Mouse (Mus musculus) adrenal gland (tissue): Measurements from ENCODE around the gene Prkce.

Source experiments
- intact Hi-C: fragments of 180-260 bp; cut with DNase I; formaldehyde crosslinking; loops from one replicate; pipeline ENCODE4 v1.15.1; 2025

Gene Prkce

DNA sequence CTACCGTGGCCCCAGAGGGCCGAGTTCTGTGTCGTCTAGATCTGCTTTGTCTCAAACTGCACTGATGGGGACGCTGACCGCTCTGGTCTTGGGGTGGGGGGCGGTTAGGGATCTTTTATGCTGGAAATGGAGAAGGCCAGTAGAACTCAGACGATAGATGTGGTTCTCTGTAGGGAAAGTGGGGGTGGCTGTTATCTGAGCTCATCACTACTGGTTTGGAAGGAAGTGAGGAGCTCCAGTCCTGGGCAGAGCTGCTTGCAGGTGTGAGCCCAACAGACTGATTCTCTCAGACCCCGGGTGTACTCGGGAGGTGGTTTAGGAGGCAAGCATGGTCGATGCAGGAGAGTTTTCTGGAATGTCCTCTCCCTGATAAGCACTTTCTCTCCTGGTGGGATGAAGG lies 157.7 kb downstream of the Prkce start:
- intact Hi-C loops = loop anchor here (10.0 kb wide), 1 partner anchor 1329 kb away; no protein-coding TSS in a partner anchor

DNA sequence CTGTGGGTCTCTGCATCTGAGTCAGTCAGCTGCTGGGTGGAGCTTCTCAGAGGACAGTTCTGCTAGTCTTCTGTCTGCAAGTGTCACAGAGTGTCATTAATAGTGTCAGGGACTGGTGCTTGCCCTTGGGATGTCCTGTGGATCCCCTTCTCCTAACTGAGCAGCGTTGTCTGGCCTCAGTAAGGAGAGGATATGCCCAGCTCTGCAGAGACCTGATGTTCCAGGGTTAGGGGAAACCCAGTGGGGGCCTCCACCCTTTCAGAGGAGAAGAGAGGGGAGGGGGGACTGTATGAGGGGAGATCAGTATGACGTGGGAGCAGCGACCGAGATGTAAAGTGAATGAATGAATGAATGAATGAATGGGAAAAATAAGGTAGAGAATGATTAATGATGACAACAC lies 160.4 kb downstream of the Prkce start:
- intact Hi-C loops = loop anchor here (10.0 kb wide), 1 partner anchor 1327 kb away; no protein-coding TSS in a partner anchor

DNA sequence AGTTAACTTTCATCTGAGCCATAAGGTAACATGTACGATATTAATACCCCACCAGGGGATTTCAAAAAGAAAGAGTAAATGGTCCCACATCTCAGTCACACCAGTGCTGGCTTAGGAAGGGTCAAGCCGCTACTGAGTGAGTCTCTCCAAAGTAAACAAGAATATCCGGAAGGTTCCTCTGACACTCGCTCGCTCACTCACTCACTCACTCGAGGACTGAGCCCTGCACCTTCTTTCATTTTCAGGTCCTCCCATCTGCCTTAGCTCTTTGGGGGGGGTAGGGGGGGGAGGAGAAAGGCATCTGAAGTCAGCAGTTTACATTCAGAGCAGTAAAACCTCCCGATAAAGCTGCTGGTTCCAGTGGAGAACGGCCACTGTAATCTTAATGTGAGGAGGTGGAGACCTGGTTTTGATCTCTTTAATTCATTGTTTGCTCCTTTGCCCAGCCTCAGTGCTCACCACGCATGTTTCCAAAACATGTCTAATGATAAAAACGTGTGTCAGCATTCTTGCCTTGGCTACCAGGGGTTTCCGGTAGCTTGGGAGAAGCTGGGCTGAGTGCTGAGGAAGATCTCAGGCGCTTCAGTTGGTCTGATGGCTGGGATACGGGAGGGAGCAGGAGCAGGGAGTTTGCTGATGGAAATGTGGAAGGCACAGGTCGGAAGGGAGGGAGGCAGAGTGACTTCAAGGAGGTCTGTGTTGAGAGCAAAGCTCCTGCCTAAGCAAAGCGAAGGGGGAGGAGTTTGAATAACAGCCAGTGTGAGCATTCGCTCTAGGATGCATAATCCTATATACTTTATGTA lies 161.9 kb downstream of the Prkce start:
- intact Hi-C loops = loop anchor here (10.0 kb wide), 1 partner anchor 1325 kb away; no protein-coding TSS in a partner anchor

DNA sequence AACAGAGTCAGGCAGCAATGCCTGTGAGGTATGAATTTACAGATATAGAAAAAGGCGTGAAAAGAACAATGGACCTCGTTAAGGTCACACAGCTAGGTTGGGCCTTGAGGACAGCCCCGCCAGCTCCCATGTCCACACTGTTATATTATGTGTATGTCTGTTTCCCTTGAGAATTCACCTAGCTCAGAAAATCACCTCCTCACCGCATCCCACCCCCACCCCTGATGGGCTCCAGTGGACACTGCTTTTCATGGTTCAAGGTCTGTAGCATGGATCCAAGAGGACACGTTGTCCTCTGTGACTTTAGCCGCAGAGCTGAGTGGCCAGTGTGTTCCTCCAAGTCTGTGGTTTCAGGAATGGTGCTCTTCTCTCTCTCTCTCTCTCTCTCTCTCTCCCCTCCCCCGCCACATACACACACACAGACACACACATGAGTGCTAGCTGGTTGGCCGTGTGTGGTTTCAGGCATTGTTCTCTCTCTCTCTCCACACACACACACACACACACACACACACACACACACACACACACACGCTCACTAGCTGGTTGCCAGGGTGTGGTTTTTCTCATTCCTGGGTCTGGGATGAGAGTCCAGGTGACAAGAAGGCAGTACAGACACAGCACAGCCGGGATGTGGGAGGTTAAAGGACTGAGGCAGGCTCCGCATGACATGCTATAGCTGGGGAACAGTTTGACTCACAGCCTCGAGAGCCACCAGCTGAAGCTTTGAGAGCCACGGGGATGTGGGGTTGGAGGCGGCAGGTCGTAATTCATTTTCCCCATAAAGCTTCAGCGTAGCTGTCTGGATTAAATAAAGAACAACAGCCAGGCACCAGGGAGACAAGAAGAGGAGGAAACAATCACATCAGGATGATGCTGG lies 162.7 kb downstream of the Prkce start:
- intact Hi-C loops = no loop called here

DNA sequence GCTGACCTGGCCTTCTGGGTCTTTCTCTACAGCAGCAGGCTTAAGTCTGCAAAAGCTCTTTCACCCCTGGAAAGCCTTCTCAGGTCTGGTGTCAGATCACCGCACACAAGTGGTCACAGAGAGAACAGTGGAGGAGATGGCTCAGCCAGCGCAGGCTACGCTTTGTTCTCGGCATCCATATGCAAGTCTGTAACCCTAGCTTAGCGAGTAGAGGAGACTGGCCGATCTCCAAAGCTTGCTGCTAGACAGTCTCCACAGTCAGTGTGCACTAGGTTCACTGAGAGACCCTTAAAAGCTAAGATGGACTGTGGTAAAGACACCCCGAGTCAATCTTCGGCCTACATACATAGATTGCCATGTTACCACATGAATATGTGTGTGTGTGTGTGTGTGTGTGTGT lies 164.2 kb downstream of the Prkce start:
- intact Hi-C loops = no loop called here

DNA sequence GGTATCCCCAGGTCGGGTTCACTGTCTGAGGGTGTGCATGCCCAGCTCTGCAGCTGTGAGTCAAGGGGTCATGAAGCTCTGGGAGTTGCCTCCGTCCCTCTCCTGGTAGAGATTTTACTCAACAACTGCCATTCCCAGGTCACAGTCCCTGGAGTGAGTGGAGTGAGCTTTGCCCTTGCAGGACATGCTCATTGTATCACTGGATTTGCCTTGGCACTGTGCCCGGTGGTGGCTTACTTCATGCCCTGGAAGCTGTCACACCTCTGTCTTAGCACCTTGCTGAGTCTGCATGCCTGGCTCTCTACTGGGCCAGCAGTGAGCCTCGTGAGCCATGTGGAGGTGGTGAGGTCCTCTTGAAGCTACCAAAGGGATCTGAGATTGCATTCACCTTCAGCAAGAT lies 167.4 kb downstream of the Prkce start:
- intact Hi-C loops = no loop called here

DNA sequence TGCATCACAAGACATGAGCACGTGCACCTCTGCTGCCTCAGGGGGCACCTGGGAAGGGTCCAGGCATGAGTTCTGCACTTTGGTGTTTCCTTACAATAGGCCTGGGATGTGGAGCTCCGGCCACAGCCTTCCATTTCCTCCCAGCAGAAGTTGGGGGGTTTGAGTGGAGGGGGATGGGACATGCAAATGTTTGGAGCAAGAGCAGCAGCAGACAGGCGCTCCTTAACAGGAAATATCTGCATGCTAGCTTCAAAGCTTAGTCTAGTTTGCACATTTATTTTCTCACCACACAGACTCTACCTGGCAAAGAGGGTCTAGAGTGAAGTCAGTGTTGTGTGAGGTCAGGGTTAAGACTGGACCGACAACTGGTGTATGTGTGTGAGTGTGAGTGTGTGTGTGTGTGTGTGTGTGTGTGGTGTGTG lies 169.1 kb downstream of the Prkce start:
- intact Hi-C loops = no loop called here

DNA sequence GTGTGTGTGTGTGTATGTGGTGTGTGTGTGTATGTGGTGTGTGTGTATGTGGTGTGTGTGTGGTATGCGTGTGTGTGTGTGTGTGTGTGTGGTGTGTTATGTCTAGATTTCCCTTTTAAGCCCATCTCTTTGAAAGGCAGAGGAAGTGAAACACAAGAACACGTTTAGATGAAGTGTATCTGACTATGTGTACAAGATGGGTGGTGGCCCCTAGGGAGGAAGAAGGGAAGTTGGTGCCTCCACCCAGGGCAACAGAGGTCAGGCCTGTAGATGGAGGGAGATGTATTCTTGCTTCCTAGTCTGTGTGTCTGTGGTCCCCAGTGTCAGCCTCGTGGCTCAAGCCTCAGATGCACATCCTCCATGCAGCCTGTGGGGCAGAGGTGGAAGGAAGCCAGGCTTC lies 169.5 kb downstream of the Prkce start:
- intact Hi-C loops = no loop called here

DNA sequence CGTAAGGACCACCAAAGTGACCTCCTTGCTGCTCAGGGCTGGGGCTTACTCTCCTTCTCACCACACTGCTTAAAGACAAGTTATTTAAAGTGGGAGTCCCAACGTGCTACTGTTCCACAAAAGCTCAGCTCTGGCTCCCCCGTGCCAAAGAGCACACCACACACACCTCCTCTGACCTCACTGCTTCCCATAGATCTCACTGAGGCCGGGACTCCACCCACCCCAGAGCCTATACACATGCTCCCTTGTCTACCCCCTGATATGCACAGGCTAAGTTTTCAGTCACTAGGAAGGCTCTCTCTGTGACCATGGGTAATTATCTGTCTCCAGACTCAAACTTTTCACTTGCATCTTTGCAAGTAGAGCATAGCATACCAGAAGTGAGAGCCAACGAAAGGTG lies 170.7 kb downstream of the Prkce start:
- intact Hi-C loops = no loop called here

DNA sequence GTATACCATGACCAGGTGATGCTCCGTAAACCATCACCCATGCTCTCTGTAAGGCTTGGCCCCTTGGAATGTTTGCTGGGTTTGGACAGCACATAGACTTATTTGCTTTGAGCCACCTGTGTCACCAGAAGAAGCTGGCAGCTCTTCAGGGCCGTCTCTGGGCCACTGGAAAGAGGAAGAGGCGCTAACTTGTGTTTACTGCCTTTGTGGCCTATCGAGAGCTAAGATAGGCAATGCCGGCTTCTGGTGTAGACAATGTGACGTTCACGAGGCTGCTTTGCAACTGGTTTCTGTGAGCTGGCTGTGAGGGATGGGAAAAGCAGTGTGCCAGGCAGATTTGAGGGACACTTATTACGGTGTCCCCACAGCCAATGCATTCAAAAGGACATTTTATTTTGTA lies 176.4 kb downstream of the Prkce start:
- intact Hi-C loops = no loop called here

DNA sequence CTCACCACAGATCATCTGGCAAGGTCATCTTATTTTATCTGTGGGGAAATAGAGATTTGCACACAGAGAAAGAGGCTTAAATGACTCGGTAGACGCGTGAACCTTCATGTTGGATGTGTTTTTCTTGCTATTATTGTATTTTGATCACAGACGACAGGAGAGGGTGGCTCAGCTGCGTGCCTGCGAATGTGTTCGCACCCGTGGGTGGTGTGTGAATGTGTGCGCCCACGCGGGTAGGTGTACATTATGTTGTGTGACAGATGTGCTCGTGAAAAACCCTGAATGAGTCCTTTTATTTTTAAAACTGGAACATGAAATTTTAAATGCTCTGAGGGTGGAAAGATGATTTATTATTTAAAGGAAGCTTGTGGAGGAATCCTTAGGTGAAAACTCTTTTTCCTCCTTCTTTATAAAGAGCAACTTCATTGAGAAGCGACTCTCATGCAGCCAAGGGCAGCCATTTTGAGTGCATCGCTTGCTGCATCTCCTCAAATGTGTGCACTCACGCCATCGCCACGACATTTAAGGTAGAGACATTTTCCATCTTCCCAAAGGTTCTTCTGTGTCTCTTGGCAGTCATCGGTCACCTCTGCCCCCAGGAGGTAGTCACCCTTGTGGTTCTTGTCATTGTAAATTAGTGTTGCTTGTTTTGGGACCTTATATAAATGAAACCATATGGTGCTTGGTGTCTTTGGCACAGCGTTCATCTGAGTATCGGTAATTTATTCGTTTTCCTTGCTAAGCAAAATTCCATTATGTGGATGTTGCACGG lies 177.8 kb downstream of the Prkce start:
- intact Hi-C loops = no loop called here

DNA sequence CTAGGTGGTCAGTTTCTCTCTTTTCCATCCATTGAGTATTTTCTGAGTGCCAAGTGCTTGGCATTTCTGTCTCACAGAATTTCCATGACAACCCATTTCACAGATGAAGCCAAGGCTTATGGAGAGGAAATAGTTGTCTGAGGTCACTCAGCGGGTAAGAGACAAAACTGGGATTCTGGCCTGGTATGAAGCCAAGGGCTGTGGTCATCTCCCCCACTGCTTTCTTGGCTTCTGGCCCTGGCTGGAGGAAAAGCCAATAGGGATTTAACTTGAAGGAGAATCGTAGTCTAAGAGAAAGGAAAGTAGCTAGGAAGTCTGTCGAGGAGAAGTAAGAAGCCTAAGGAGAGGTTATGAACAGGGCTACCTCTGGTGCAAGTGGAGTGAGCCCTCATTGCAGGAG lies 182.7 kb downstream of the Prkce start:
- intact Hi-C loops = no loop called here

DNA sequence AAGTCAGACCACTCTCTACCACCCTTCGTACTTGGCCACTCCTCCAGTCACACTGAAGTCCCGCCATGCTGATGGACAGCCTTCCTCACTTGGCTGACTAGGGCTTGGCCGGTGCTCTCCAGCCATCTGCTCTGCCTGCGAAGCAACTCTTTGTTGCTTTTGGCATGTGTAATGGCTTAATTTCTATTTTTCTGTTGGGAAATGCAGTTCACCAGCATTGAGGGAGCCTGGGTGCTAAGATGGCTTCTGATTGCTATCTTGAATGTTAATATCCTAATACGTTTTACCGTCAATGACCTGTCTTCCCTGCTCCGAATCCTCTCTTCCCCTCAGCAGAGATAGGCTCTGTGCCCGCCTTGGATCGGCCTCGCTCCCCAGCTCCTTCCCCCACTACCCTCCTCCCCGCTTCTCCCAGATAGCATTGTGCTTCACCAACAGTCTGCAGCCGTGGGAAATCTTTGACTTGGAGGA lies 183.2 kb downstream of the Prkce start:
- intact Hi-C loops = no loop called here

DNA sequence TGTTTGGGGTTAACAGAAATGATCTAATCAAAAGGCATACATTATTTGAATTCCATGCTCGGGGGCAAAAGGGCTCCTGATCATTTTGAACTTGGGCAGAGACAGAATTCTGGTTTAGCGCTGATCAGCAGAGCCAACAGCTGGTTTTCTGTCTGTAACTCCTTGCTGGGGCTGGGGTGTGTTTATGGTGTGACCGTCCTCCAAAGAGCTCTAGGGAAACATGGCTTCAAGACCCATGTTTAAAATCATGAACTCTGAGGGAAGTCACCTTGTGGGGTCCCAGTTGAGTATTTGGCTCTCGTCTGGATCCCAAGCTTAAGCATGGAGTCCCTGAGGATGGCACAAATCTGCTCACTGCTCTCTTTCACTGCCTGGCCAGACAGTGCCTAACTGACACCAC lies 183.7 kb downstream of the Prkce start:
- intact Hi-C loops = no loop called here

DNA sequence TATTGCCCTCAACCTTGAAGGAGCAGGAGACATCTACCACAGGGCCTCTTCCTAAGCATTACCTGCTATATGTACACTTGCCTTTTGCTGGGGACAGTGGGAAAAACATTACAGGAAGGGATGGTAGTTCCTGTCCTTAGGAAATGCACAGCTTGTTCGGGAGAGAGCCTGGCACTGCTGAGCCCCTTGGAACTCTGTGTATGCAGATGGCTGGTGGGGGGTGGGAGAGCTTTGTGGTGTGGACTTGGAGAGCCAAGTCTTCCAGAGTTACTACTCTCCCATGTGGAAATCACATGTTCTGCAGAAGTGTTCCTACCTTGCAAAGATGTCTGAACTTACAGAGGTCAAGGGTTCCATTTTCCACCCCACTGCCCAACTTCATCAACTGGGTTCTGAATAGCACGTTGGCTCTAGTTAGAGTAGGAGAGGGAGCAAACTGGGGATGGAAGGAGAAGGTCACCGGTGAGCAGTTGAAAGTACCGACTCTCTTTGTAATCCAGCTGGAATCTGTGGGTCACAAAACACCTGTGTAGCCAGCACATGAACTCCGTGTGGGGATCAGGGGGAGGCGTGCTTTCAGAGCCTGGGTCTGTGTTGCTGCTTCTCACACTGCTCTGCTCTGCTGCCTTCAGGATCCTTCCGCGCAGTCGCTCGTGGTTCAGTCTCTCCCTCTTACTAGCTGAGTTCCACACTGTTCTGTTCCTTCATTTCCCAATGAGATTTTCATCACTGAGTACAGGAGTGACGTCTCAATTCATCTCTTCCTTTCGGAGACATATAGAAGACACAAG lies 184.9 kb downstream of the Prkce start:
- intact Hi-C loops = no loop called here

DNA sequence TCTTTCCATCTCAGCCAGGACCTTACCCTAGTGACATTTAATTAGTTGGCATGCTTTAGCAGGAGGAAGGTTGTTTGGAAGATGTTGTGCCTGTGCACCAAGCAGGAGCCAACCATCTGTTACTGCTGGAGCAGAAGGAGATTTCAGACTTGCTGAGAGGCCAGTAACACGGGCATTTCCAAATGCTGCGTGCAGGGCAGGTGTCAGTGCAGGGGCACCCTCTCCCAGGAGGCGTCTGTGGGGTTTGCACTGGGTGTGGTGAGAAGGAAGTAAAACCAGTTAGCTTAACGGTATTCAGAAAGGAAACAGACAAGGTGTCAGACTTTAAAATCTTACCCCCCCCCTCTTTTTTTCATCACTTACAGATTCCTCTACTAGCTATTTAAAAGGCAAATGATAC lies 186.1 kb downstream of the Prkce start:
- intact Hi-C loops = no loop called here

DNA sequence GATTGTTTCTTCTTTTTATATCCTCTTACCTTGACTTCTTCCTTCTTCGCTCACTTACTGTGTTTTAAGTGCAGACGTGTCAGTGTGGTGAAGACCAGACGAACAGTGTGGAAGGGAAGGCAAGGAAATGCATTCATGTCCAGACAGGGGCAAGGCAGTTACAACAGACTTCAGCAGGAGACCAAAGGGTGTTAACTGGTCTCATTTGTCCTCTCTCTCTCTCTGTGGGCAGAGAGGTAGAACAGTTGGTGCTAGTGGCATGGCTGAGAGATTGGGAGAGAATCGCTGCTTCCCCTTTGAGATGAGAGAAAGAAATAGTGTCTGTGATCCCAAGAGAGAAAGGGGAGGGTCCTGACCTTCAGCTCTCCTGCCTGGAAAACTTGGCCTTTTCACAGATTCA lies 186.5 kb downstream of the Prkce start:
- intact Hi-C loops = no loop called here

DNA sequence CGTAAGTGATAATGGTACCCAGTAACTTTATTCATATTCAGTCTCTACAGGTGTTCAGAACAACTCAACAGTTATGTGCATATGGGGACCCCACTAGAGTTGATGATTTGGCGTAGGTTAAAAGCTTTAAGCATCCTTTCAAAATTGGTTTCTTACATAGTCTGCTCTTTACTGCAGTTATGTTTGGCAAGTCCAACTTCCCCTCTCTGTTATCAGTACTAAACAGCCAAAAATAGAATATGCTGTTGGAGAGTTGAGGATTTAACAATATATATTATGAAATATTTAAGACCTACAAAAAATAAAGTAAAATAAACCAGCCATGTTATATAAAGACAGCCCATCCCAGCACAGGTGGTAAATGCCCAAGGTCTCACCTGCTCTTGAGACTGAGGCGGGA lies 187.3 kb downstream of the Prkce start:
- intact Hi-C loops = no loop called here

DNA sequence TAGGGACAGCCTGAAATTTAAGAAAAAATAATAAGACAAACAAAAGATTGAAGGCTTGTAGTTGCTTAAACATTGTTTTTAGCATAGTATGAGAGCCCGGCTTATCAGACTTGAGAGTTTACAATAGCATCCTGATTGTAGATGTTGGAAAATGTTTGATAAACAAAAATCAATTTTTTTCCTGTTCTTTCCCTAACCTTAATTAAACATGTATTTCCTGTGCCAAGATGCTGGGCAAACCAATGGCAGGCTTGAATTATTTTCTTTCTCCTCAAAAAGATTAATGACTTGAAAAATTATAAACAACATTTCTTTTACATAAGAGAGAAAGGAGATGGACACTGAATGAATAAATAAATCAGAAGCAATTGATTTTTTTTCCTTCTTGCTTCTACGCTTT lies 187.7 kb downstream of the Prkce start:
- intact Hi-C loops = no loop called here

DNA sequence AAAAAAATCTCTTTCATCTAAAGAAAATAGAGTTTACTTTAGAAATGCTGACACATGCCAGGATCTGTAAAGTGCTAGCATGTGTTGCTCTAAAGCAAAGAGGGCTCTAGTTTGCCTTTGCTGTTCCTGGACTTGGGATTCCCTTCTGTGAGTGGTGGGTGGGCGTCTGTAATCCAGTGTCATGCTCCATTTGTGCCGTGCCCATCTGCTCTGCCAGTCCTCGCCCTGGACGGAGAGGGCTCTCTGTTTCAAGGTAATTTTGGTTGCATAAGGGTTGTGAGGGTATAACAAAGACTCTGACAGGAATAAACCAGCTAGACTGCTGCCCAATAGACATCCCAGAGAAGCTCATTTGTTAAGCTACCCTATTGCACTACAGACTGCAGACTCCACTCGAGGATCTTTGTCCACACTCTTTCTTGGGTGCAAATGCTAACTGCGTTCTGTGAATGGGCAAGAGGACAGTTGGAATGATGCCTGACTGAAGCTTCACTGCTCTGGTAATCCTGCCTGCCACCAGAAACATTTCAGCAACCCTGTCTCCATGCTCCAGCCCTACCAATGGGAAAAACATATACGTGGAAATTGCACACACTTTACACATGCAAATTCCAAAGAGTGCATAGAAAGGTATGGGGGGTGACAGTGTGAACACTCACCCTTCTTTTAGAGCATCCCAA lies 188.3 kb downstream of the Prkce start:
- intact Hi-C loops = no loop called here
